Mouse (Mus musculus) embryonic fibroblast, embryonic 13.5 days (primary cell): Measurements from ENCODE around the gene Gm17359.

Experiments used
- CTCF ChIP-seq: IDR thresholded peaks from 2 replicates; pipeline ENCODE4 v1.5.1; 2011; ENCODE audit warnings: mild to moderate bottlenecking, control low read depth, low read length, moderate library complexity, borderline replicate concordance; ENCODE audit not compliant: insufficient read depth
- POLR2A ChIP-seq: IDR thresholded peaks from 2 replicates; pipeline ENCODE4 v1.6.1; 2011; ENCODE audit warnings: low read depth, mild to moderate bottlenecking, control low read depth, low read length, moderate library complexity

GRCm38 (mm10) chr3:79434985-79435384 is 98.5 kb downstream of the Gm17359 start:
- TF ChIP-seq CTCF (no peak), POLR2A (no peak)
